Mouse (Mus musculus) lung, adult 18-20 months (tissue): ENCODE data around the gene Pde3a.
"Not testable (repeated sequence)": the region's sequence is repeated elsewhere in the genome, so short reads cannot be mapped to it uniquely, and the experiment has no call there.

ENCODE experiments used
- DNase-seq, 2 experiments: peaks; one replicate each; pipeline ENCODE4 v3.0.0; 2022; ENCODE audit warnings: mixed read lengths in 2 of 2

Gene Pde3a

GRCm38 (mm10) chr6:141267888-141268570, 19.0 kb downstream of the Pde3a start:
- DNase-seq: no peak

DNA sequence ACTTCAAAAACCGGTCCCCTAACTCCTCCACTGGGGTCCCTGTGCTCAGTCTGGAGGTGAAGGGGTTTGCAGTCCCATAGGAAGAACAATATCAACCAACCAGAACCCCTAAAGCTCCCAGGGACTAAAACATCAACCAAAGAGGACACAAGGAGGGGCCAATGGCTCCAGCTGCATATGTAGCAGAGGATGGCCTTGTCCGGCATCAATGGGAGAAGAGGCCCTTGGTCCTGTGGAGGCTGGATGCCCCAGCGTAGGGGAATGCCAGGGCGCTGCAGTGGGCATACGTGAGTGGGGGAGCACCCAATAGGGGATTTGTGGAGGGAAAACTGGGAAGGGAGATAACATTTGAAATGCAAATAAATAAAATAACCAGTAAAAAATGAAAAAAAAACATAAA, 19.8 kb downstream of the Pde3a start:
- no peak for DNase-seq

DNA sequence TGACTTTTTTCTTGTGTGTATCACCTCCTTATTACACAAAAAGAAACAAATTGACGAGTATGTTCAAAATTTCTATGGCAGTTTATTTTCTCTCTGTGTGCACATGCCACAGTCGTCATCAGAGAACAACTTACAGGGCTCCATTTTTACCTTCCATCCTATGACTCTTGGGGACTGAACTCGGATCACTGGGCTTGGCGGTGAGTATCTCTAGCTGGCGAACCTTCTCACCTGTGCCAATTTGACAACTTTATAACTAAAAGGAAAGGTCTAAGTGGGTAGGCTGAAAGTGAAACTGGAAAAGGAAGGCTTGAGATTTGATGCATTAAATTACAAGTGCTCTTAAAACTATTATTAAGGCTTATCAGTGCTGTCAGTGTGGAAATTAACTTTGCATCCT, 22.1 kb downstream of the Pde3a start:
- no peak for DNase-seq

DNA sequence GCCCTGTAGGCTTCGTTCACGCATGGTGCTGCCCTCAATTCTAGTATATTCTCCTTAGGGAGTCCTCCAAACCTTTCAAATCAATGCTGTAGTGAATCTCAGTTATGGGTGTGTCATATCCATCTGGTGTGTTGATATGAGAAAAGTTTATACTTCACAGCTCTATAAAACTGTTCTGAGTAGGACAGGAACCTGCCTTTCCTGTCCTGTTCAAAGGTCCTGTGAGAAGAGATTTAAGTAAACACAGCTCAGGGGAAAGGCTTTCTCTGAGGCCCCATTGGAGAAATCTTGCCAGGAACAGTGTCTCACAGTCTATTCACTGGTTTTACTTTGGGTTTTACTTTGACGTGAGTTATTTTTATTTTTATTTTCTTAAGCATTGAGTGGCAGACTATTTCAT, 22.5 kb downstream of the Pde3a start:
- no peak for DNase-seq

- DNase-seq: no peak
These were observed 24.6 kb downstream of the Pde3a start for GRCm38 (mm10) chr6:141273685-141274084.

GRCm38 (mm10) chr6:141281685-141282084, 32.6 kb downstream of the Pde3a start:
- no peak for DNase-seq

- DNase-seq: no peak
These were observed 33.7 kb downstream of the Pde3a start for GRCm38 (mm10) chr6:141282796-141283195.

DNA sequence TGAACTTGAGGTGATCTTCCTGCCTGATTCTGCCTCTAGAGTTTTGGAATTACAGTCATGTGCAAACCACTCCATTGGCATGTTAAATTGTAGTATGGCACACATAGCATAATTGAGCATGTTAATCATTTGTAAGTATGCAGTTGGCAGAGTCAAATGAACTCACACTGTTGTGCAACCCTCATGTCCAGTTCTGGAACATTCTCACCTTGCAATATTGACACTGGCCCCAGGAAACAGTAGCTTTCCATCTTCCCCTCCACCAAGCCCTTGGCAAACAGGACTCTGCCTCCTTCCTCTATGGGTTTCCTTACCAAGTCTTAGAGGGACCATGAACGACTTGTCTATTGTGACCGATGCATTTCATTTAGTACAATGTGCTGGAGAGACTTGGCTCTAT, 42.1 kb downstream of the Pde3a start:
- DNase-seq: no peak

- DNase-seq: no peak
These were observed 43.9 kb downstream of the Pde3a start for GRCm38 (mm10) chr6:141292826-141293459.

DNA sequence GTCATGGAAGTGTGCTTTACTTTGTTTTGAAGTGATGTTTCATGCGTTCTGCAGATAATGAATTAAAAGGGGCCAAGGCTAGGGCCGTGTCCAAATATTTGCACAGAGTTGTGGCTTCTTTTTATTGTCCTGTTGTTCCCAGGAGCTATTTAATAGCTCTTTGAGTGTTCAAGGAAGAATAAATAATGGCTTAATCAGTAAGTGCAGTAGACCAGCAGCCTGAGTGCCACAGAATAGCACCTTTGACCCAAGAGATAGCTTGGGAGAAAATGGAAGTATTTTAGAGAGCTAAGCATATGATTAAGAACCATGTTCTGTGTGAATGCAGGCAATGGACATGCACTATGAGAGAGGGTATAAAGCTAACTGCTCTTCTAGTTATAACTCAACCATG, 44.4 kb downstream of the Pde3a start:
- DNase-seq: no peak

DNA sequence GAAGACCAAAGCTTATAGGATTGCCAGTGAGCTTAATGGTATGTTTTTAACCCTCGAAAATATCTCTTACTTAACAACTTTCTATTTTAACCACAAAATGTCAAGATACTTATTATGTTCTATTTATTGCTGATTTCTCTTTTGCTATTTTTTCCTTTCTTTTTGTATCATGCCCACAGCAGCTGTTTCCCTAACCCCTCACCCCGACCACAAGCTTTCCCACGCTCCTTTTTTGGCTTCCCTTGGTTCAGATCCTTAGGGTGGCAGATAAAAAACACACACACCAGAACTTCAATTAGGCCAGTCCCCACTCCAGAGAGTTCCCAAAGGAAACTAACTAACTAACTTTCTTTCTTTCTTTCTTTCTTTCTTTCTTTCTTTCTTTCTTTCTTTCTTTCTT, 46.2 kb downstream of the Pde3a start:
- no peak for DNase-seq

- DNase-seq: no peak
These were observed 53.0 kb downstream of the Pde3a start for GRCm38 (mm10) chr6:141301750-141302748.

GRCm38 (mm10) chr6:141302842-141303241, 53.8 kb downstream of the Pde3a start:
- DNase-seq: no peak

GRCm38 (mm10) chr6:141307326-141307725, 58.3 kb downstream of the Pde3a start:
- no peak for DNase-seq

DNA sequence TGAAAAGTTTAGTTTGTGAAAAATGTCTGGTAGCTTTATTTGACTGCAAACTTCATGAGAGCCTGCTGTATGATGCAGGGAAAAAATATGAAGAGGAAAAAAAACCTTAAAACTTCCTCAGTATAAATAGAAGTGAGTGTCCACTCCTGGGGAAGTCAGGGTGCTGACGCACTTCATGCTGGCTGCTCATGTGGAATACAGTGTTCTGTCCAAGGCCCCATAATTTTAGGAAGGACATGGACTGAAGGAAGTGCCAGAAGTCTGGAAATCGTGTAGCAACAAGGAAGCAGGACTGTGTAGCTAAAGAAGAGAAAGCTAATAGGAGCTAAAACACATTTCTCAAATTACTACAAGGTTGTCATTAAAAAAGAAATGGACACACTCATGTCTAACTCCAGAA, 59.4 kb downstream of the Pde3a start:
- DNase-seq: peak; percentile 9 to 24

- DNase-seq: no peak
These were observed 60.8 kb downstream of the Pde3a start for GRCm38 (mm10) chr6:141309872-141310271.

GRCm38 (mm10) chr6:141310351-141310750, 61.3 kb downstream of the Pde3a start:
- no peak for DNase-seq

DNA sequence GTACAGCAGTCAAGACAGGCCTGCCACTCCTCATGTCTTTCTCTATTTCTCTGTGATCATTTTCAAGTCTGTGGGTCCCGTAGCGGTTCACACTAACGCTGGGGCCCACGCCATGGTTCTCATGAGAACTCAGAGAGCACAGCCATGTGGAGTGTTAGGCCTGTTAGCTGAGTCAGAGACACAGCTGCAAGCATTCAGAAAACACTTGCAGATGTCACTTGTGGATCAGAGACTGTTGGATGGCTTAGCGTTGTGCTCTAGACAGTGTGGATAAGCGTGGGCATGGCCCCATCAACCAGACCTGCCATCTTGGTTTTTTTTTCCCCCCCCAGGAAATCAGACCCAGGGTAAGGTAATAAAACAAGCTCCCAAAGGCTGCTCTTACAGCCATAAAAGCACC, 62.5 kb downstream of the Pde3a start:
- DNase-seq: peak in 1 of 2 experiments; percentile 50

- no peak for DNase-seq
These were observed 64.0 kb downstream of the Pde3a start for GRCm38 (mm10) chr6:141313112-141313511.

- no peak for DNase-seq
These were observed 69.4 kb downstream of the Pde3a start for GRCm38 (mm10) chr6:141318440-141318839.

- DNase-seq: no peak
These were observed 72.2 kb downstream of the Pde3a start for GRCm38 (mm10) chr6:141321253-141321652.

- no peak for DNase-seq
These were observed 73.9 kb downstream of the Pde3a start for GRCm38 (mm10) chr6:141322961-141323360.

DNA sequence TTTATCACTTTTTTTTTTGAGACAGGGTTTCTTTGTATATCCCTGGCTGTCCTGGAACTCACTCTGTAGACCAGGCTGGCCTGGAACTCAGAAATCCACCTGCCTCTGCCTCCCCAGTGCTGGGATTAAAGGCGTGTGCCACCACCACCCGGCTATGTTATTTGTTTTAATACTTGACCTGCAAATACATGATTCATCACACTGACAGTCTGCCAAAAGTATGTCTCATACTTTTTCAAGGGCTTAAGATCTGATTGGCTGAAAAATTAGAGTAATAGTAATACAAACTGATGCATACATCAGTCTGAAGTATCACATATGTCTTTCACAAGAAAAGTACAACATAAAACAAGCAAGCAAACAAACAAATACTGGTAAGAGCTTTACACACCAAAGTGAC, 78.1 kb downstream of the Pde3a start:
- not testable (repeated sequence) for DNase-seq

GRCm38 (mm10) chr6:141328071-141328470, 79.0 kb downstream of the Pde3a start:
- DNase-seq: no peak
